Mouse (Mus musculus) thymus, postnatal 4 days (tissue): Measurements from ENCODE around the gene Olfr860.
"Not testable (repeated sequence)": the region's sequence is repeated elsewhere in the genome, so short reads cannot be mapped to it uniquely, and the experiment has no call there.

ENCODE experiments used
- DNase-seq: peaks from one replicate; pipeline ENCODE4 v3.0.0; 2021

Olfr860 gene

GRCm38 (mm10) chr9:19849647-19850046, at the start of gene Olfr860:
Gene Olfr860 (minus strand): TSS chr9:19849747.
- DNase-seq, result no peak

DNA sequence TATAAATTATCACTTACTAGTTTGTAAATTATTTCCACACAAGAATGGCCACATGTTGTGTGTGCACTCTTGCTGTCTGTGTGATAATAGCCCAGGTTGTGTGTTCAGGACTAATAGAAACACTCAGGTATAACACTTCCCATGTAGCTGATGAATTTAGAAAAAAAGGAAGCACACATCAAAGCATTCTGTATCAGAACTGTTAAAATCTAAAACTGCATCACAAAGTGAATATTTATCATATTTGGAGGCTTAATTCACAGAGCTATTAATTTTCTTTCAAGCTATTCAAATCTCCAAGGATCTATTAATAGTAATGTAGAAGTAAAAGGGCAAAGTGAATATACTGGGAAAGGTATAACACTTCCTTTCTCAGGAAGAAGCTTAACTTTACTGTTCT, 38.4 kb upstream of the Olfr860 start, which contains the start of gene Olfr862:
Gene Olfr862, minus strand, starts transcription at position 101 of the 400 bp plus-strand sequence.
- no peak for DNase-seq

DNA sequence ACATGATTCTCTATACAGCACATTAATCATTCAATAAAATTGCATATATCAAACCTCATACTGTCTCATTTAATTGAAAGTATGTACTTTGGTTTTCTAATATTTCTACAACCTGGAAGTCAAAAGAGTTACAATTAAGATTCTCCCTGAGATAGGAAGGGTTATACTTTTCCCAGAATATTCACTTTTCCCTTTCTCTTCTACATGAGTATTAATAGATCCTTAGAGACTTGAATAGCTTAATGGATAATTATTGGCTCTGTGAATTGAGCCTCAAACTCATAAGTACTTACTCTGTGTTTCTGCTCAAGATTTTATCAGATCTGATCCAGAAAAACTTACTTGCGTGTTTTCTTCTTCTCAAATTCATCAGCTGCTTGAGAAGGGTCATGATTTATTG, 44.9 kb downstream of the Olfr860 start, which contains the start of gene Olfr859:
Gene Olfr859, plus strand, starts transcription at position 301 of the 400 bp plus-strand sequence.
- DNase-seq, result not testable (repeated sequence)

GRCm38 (mm10) chr9:19803000-19803399, 46.5 kb downstream of the Olfr860 start:
- no peak for DNase-seq
